Mouse (Mus musculus): ENCODE data around the gene Tbcd. TPM values are rescaled to one million over a fixed set of nuclear protein-coding genes. Genes with fewer than 3 reads are reported as not detected.

The Tbcd gene
- total RNA-seq, 2 experiments from 2014 or later = 18.9 to 19.9 TPM

DNA sequence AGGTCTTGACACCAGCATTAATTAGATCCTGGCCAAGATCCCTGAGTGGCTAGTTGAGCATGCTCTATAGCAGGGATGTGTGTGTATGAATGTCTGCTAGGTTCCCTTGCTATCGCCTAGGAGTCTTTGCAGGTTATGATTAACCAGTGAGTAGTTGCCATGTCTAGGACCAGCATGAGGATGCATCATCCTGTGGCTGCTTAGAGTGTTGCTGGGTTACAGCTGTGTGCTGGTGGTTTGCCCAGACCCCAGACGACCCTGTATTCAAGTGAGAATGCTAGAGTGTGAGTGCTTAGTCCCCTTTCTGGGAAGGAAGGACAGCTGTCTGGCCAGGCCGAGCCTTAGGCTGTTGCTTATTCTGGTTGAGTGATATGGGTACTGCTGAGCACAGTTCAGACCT is 106.8 kb downstream of the Tbcd start:
- no peak for DNase-seq
- intact Hi-C loops (cut with DNase I) = no loop called here

GRCm38 (mm10) chr11:121559527-121560293 is 108.0 kb downstream of the Tbcd start:
- intact Hi-C loops (cut with DNase I) = no loop called here
- DNase-seq = no peak

- intact Hi-C loops (cut with DNase I) = no loop called here
- no peak for DNase-seq
Observed at GRCm38 (mm10) chr11:121560294-121560663, 108.5 kb downstream of the Tbcd start.

GRCm38 (mm10) chr11:121563312-121563711 is 111.6 kb downstream of the Tbcd start:
- no peak for DNase-seq
- intact Hi-C loops (cut with DNase I) = no loop called here

DNA sequence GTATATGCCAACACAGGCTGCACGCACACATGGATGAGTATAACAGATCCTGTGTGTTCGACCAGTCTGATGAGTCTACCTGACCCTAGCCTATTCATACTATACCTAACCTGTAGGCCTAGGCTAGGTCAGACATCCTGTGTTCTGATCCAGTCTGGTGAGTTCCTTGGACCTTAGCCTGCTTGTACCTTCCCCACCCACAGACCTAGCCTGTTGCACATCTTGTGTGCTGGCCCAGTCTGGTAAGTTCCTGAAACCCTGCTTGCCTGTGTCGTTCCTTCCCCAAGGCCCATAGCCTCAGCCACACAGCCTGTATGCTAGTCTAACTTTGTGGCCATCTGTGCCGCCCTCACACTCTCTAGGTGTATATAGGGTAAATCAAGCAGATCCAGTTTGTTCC is 112.5 kb downstream of the Tbcd start:
- DNase-seq = no peak
- intact Hi-C loops (cut with DNase I) = no loop called here

GRCm38 (mm10) chr11:121581856-121582255 is 130.1 kb downstream of the Tbcd start:
- no peak for DNase-seq
- intact Hi-C loops (cut with DNase I) = no loop called here

DNA sequence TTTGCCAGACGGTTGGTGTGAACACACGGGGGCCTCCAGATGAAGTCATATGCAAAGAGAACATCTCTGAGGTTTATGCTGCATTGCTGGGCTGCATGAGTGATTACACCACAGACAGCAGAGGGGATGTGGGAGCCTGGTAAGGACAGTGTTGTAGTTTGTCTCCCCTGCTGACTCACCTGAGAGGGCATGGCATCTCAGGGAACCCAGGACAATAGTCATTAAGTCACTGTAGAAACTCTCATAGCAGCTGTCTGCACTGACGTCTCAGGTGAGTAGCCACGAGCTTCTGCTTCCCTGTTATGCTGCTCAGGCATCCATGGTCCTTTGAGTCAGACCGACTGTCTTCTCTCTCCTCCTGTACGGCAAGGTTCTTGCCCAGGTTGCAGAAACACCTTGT is 145.5 kb downstream of the Tbcd start:
- intact Hi-C loops (cut with DNase I) = no loop called here
- DNase-seq = no peak

- no peak for DNase-seq
- intact Hi-C loops (cut with DNase I) = no loop called here
Observed at GRCm38 (mm10) chr11:121601422-121601821, 149.7 kb downstream of the Tbcd start.

DNA sequence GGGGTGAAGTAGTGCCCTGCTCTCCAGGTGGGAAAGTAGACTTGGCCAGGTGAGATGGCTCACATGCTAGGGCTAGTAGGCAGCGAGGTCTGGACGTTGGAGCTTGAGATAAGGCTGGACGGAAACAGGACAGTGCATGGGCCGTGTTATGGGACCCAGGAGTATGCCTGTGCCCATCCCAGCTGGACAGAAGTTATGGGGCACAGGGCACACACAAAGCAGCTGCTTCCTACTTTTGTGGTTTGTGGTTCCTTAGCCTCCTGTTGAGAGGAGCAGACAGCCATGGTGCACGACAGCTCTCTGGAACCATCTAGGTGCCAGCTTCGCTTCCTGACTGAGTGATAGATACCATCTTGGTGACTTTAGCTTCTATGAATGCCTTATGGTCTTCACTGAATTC is 153.9 kb downstream of the Tbcd start:
- no peak for DNase-seq
- intact Hi-C loops (cut with DNase I) = no loop called here

- DNase-seq = no peak
- intact Hi-C loops (cut with DNase I) = no loop called here
Observed at GRCm38 (mm10) chr11:121610976-121611375, 159.2 kb downstream of the Tbcd start.

DNA sequence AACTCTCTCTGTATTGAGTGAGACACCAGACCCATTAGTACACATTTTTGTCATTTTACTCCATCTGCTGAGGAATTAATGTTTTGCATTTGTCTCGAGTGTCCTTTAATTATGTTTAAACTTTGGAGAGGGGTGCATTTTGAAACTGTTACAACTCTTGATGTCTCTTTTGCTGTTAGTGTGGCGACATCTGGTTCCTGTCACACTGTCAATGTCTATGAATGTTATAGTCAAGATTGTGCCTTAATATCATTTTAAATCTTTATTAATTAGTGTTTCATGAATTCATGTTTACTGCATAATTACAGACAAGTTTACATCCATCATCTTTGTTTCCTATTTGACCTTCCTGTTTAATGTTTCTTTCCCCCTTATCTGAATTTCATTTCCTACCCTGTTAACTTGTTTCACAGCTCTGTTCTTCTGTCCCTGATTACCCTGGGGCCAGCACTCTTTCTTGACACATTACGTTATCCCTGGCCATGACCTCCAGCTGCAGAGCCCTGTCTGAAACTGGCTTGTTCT is 164.3 kb downstream of the Tbcd start:
- peak in 1 of 2 experiments; percentile 8 for DNase-seq
- intact Hi-C loops (cut with DNase I) = no loop called here

DNA sequence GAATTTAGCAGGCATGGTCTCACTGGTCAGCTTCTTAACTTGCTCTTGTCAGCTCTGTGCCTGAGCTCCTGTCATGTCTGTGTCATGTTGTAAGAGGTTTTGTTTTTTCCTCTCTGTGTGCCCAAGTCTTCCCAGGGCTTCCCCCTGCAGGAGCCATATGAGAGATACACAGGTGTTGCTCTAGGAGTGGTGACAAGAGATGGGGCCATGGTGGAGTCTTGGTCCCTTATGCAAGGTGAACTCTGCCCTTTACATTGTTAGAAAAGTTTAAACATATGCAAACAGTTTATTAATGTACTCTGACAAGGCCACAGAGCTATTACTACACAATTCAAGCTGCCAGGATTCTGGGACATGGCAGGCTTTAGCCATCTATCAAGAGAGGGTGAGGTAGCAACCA is 164.8 kb downstream of the Tbcd start:
- intact Hi-C loops (cut with DNase I) = no loop called here
- DNase-seq = no peak

GRCm38 (mm10) chr11:121617371-121617770 is 165.6 kb downstream of the Tbcd start:
- DNase-seq = no peak
- intact Hi-C loops (cut with DNase I) = no loop called here

- intact Hi-C loops (cut with DNase I) = no loop called here
- DNase-seq = no peak
Observed at GRCm38 (mm10) chr11:121625007-121625406, 173.3 kb downstream of the Tbcd start.

DNA sequence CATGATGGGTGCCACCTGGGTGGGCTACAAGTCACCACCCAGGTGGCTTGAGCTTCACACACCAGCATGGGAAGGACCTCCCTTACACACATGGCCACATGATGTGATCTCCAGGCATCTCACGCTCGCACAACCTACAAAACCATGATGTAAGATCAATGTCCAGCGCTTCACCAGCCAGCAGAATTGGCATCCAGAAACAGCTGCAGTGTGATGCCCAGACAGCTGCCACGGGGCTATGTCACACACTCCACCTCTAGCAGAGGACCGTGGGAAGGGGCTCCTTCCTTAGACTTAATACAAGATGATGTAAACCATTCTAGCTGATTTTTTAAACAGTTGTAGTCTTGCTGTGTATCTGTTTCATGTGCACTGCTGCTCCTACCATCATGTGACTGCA is 175.8 kb downstream of the Tbcd start:
- DNase-seq = no peak
- intact Hi-C loops (cut with DNase I) = no loop called here

- DNase-seq = no peak
- intact Hi-C loops (cut with DNase I) = no loop called here
Observed at GRCm38 (mm10) chr11:121629529-121629928, 177.8 kb downstream of the Tbcd start.

DNA sequence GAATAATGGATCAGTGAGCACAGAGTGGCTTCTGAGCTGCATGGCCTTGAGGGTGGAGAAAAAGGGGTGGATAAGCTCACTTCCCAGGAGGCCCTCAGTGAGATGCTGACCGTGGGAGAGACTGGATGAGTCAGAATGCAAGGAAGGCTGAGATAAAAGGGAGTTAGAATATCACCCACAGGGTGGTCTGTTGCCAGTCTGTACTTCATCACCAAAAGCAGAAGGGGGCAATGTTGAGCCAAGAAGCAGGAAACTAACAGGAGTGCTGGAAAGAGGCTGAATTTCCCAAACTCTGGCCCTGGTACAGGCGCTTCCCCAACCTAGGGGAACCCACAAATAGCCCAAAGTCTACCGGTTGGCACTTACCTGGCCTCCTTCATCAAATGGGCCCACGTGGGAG is 178.7 kb downstream of the Tbcd start:
- intact Hi-C loops (cut with DNase I) = loop anchor here (2.0 kb wide), 1 partner anchor 178 kb away; no protein-coding TSS in a partner anchor
- DNase-seq = peak in 1 of 2 experiments; percentile 48

DNA sequence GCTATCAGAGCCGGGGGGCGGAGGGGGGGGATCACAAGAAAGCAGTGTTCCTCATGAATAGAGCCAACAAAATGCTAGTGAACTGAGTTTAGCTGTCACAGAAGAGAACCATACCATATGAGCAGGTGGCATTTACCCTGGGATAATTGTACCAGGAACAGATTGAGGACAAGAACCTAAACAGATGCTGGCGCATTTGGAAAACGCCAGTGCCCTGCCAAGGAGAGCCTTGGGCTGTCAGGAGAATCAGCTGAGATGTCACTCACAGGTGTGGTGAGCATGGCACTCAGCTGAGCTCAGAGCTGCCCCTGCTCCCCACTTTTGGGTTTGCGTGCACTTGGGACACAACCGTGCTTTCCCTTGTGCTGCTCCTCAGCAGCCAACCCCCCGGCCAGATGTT is 179.7 kb downstream of the Tbcd start:
- intact Hi-C loops (cut with DNase I) = loop anchor here (2.0 kb wide), 1 partner anchor 177 kb away; no protein-coding TSS in a partner anchor
- no peak for DNase-seq

DNA sequence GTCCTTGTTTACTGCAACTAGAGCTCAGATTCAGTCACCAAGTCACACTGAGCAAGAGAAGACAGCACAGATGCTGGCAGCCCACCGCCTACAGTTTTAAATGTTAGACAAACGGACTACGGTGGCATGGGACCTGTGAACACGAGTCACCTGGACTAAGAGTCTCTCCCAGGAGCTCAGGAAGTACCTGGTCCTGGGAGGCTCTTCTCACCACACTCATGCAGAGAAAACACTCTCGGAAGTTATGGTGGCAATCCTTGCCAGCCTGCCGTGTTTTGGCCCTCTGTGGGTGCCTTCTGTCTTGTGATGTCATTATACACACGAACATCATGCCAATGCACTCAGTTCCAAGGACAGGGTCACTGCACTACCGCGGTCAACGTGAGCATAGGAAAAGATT is 184.9 kb downstream of the Tbcd start:
- intact Hi-C loops (cut with DNase I) = no loop called here
- DNase-seq = no peak

GRCm38 (mm10) chr11:121641501-121642145 is 189.9 kb downstream of the Tbcd start:
- intact Hi-C loops (cut with DNase I) = no loop called here

DNA sequence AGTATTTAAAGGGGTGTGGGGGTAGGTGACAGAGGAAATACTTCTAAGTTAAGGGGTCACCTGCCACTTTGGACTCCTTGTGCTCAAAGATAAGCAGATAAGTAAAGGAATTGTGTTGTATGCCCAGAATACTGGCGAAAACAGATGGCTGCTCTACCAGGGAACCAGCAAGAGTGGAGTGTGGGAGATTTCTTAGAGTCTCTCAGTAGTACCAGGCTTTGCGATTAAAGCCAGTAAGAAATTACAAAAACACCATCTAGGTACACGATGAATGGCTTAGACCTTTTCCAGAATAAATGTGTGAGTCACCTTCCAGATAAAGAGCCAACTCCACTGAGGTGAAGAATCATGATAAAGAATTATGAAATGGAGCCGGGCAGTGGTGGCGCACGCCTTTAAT is 193.6 kb downstream of the Tbcd start:
- DNase-seq = no peak
- intact Hi-C loops (cut with DNase I) = no loop called here

More at GRCm38 (mm10) chr11:121641501-121642145, 189.9 kb downstream of the Tbcd start:
- no peak for DNase-seq

- intact Hi-C loops (cut with DNase I) = no loop called here
- no peak for DNase-seq
Observed at GRCm38 (mm10) chr11:121647321-121647720, 195.6 kb downstream of the Tbcd start.

All from heart, postnatal 10 days (tissue).